Mouse (Mus musculus) heart, embryonic 12.5 days (tissue): ENCODE data around the gene Mavs. TPM values are rescaled to one million over a fixed set of nuclear protein-coding genes. Genes with fewer than 3 reads are reported as not detected.

Source experiments
- ATAC-seq: fragments of 200-750 bp; cut with Nextera tagmentation; 2 replicates; pipeline ENCODE4 v1.8.0; 2017; ENCODE audit warnings: moderate TSS enrichment, moderate library complexity; ENCODE audit not compliant: insufficient number of reproducible peaks, low FRiP score
- H3K27ac ChIP-seq: fragments of 300-500 bp; sonication (generic); 2 replicates; pipeline ENCODE4 v1.5.1; 2016; ENCODE audit warnings: mild to moderate bottlenecking, moderate library complexity; ENCODE audit not compliant: poor library complexity, severe bottlenecking
- H3K27me3 ChIP-seq: fragments of 300-500 bp; sonication (generic); replicated peaks from 2 replicates; pipeline ENCODE4 v1.6.1; 2016; ENCODE audit warnings: mild to moderate bottlenecking, moderate library complexity
- H3K36me3 ChIP-seq: fragments of 300-500 bp; sonication (generic); 2 replicates; pipeline ENCODE4 v1.6.1; 2016; ENCODE audit warnings: mild to moderate bottlenecking, moderate library complexity
- H3K4me1 ChIP-seq: fragments of 300-500 bp; sonication (generic); replicated peaks from 2 replicates; pipeline ENCODE4 v1.6.1; 2016; ENCODE audit warnings: mild to moderate bottlenecking
- H3K4me2 ChIP-seq: fragments of 300-500 bp; sonication (generic); 2 replicates; pipeline ENCODE4 v1.6.1; 2016; ENCODE audit warnings: mild to moderate bottlenecking, moderate library complexity
- H3K4me3 ChIP-seq: fragments of 300-500 bp; sonication (generic); 2 replicates; pipeline ENCODE4 v1.5.1; 2016; ENCODE audit warnings: mild to moderate bottlenecking
- H3K9ac ChIP-seq: fragments of 300-500 bp; sonication (generic); 2 replicates; pipeline ENCODE4 v1.6.1; 2016; ENCODE audit warnings: mild to moderate bottlenecking, moderate library complexity
- H3K9me3 ChIP-seq: fragments of 300-500 bp; sonication (generic); replicated peaks from 2 replicates; pipeline ENCODE4 v1.6.1; 2016; ENCODE audit warnings: mild to moderate bottlenecking, moderate library complexity
- WGBS: fragments of 180-500 bp; shearing (Covaris S2); methylation state at CpG from one replicate; pipeline ENCODE4 v1.1.7; 2016; 5-methylcytosine and 5-hydroxymethylcytosine counted together
- polyA plus RNA-seq: library from polyadenylated mRNA; unstranded; fragments of >200 nt; fragmentation: Nextera tagmentation; extraction: Ambion mirVana; gene quantifications from 2 replicates; pipeline ENCODE4 v1.2.1, GENCODE M21; 2016

Gene Mavs
- polyA plus RNA-seq, 1 experiment from 2014 or later, result 20.6 TPM

DNA sequence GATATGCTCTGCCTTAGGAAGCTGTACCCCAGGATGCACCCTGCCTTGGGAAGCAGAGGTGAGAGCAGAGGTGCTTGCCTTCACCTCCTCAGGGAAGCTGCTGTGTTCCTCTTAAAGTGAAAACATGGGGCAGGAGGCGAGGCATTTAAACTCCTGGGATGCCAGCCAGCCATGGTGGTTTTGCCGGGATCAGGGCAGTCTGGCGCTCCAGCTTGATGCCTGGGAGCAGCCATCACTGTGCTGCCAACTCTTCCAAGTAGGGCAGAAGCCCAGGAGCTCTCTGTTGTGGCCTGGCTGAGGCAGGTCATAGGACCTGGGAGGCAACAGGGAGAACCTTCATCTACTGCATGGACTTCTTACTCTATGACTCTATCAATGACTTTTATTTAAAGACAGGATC lies 32.6 kb upstream of the Mavs start:
- H3K4me1 ChIP-seq, result peaks cover 13% of the 10 kb centered on the region
- no peaks in the 10 kb centered on the region for H3K9me3 ChIP-seq
- no peak overlapping the region for H3K4me2 ChIP-seq
- H3K27ac ChIP-seq, result no peak overlapping the region
- no peak for ATAC-seq
- no peaks in the 10 kb centered on the region for H3K27me3 ChIP-seq
- H3K4me3 ChIP-seq, result no peak overlapping the region
- H3K9ac ChIP-seq, result no peak overlapping the region
- 85% methylated on average over 3 of the region's 3 CpGs for WGBS
- peaks cover 28% of the 10 kb centered on the region for H3K36me3 ChIP-seq

GRCm38 (mm10) chr2:131203816-131204409 lies 29.9 kb upstream of the Mavs start:
- no peak overlapping the region for H3K4me3 ChIP-seq
- WGBS, result 76% methylated on average over 6 of the region's 6 CpGs
- H3K36me3 ChIP-seq, result peaks cover 11% of the 10 kb centered on the region
- ATAC-seq, result no peak
- H3K4me2 ChIP-seq, result no peak overlapping the region
- no peak overlapping the region for H3K27ac ChIP-seq
- peaks cover 13% of the 10 kb centered on the region for H3K4me1 ChIP-seq
- H3K9me3 ChIP-seq, result no peaks in the 10 kb centered on the region
- H3K27me3 ChIP-seq, result 0 out of 2 replicates have a peak, but pooled peaks cover 3% of the 10 kb centered on the region
- H3K9ac ChIP-seq, result no peak overlapping the region

DNA sequence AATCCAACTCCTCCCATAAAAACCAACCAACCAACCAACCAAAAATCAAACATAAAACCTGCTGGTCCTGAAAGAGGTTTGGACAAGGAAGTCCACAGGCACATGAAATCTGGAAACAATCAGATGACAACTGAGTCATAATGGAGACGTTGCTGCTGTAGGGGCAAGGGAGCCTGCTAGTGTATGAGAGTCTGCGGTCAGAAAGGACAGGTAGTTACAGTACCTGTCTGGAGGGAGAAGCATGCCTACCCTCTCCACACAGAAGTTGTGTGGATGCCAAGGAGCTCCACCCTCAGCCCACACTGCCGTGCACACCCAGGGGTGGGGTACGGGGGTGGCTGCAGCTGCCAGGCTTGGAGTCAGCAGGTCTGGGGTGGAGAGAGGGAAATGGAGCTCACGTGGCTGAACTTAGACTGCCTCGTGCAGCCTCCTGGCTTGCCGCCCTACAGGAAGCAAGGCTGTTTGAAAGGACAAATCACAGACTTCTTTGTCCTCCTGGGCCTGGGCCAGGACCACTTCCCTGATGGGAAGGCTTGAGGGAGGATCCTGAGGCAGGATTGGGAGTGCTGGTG lies 29.4 kb upstream of the Mavs start:
- H3K4me2 ChIP-seq, result peak overlapping the region; percentile 27; the same call in 1 of the 2 replicates
- peaks cover 8% of the 10 kb centered on the region for H3K36me3 ChIP-seq
- no peaks in the 10 kb centered on the region for H3K9me3 ChIP-seq
- H3K9ac ChIP-seq, result no peak overlapping the region
- no peak overlapping the region; the same call in 1 of the 2 replicates for H3K27ac ChIP-seq
- no peak overlapping the region for H3K4me3 ChIP-seq
- H3K27me3 ChIP-seq, result 0 out of 2 replicates have a peak, but pooled peaks cover 3% of the 10 kb centered on the region
- ATAC-seq, result peak; percentile 84
- H3K4me1 ChIP-seq, result peaks cover 19% of the 10 kb centered on the region
- 48% methylated on average over 7 of the region's 7 CpGs for WGBS

- H3K27ac ChIP-seq, result no peak overlapping the region
- 61% methylated on average over 8 of the region's 8 CpGs for WGBS
- H3K9me3 ChIP-seq, result no peaks in the 10 kb centered on the region
- no peak overlapping the region for H3K4me2 ChIP-seq
- H3K27me3 ChIP-seq, result 0 out of 2 replicates have a peak, but pooled peaks cover 3% of the 10 kb centered on the region
- H3K36me3 ChIP-seq, result no peaks in the 10 kb centered on the region
- no peak; the same call in 1 of the 2 replicates for ATAC-seq
- H3K4me3 ChIP-seq, result no peak overlapping the region
- peaks cover 23% of the 10 kb centered on the region for H3K4me1 ChIP-seq
- no peak overlapping the region for H3K9ac ChIP-seq
Observed at GRCm38 (mm10) chr2:131205521-131206182, 28.2 kb upstream of the Mavs start.

- ATAC-seq, result no peak
- Histone ChIP-seq H3K9me3 (no peaks in the 10 kb centered on the region), H3K4me1 (peaks cover 29% of the 10 kb centered on the region), H3K4me3 (no peak within 1 kb of the TSS), H3K27me3 (0 out of 2 replicates have a peak, but pooled peaks cover 3% of the 10 kb centered on the region), H3K27ac (no peak within 1 kb of the TSS), H3K9ac (no peak within 1 kb of the TSS), H3K36me3 (no peaks in the 10 kb centered on the region), H3K4me2 (no peak within 1 kb of the TSS)
- WGBS, result 78% methylated on average over 4 of the region's 4 CpGs
Observed at GRCm38 (mm10) chr2:131206778-131207177, 27.1 kb upstream of the Mavs start, which contains the start of gene Ap5s1. Ap5s1 (plus strand) TSS chr2:131207078.

DNA sequence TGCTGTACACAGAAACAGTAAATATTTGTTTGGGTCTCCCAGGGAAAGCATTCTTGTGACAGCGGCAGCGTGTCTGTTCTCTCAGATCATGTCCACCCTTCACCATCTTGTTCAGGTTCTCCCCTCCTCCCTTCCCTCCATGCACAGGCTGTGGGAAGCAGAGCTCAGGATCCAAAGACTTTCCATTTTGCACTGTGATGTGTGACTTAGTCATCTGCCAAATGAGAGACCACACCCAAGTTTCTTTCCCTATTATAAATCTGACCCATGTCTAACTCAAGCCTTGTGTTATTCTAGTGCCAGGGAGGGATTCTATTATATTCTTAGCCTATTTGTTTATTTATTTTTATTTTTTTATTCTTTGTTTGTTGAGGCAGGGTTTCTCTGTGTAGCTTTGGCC lies 25.5 kb upstream of the Mavs start:
- Histone ChIP-seq H3K4me1 (peaks cover 40% of the 10 kb centered on the region), H3K4me3 (no peak overlapping the region), H3K9me3 (no peaks in the 10 kb centered on the region), H3K27me3 (0 out of 2 replicates have a peak, but pooled peaks cover 3% of the 10 kb centered on the region), H3K27ac (no peak overlapping the region), H3K36me3 (peaks cover 11% of the 10 kb centered on the region), H3K4me2 (no peak overlapping the region), H3K9ac (no peak overlapping the region)
- ATAC-seq, result no peak
- WGBS, result 85% methylated on average over 2 of the region's 2 CpGs

- H3K4me3 ChIP-seq, result peak overlapping the region; percentile 60; the same call in 1 of the 2 replicates
- peak overlapping the region; percentile 77 for H3K9ac ChIP-seq
- H3K9me3 ChIP-seq, result no peaks in the 10 kb centered on the region
- peak overlapping the region; percentile 90; the same call in 1 of the 2 replicates for H3K27ac ChIP-seq
- 0 out of 2 replicates have a peak, but pooled peaks cover 3% of the 10 kb centered on the region for H3K27me3 ChIP-seq
- H3K4me1 ChIP-seq, result peaks cover 46% of the 10 kb centered on the region
- peaks cover 19% of the 10 kb centered on the region for H3K36me3 ChIP-seq
- no peak for ATAC-seq
- 74% methylated on average over 4 of the region's 4 CpGs for WGBS
- peak overlapping the region; percentile 74 for H3K4me2 ChIP-seq
Observed at GRCm38 (mm10) chr2:131209125-131209795, 24.6 kb upstream of the Mavs start.

DNA sequence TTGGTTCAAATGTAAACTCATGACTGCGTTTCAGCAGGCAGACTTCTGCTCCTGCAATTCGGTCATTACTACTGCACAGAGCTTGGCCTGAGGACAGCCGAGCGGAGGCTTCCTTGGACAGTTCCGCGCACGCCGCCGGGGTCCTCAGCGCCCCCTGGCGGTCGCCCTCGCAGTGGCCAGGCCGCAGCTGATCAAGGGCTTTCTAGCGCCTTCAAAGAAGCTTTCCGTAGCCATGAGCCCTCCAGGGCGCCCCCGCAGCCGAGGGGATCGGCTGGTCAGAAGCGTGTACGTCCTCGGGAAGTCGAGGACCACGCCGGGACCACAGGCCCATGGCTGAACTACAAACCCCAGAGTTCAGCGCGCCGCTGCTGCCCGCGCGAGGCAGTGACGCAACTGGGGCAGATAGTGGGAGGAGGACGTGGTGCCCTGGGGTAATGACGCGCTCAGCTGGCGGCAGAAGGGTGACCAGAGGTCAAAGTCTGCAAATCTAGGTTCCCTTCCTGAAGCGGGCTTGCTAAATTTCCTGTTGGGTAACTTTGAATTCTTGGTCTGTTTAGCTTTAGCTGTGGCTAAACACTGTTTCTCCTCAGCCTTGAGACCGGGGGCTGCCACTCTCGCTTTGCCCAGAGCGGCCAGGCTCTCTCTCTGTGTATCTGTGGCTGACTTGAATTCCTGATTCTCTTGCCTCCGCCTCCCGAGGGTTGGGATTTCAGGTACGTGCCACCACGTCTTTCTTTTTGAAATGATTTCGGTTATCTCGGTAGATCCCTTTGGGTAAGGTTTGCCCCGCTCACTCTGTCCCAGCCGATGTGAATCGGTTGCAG lies 23.7 kb upstream of the Mavs start:
- Histone ChIP-seq H3K36me3 (peaks cover 25% of the 10 kb centered on the region), H3K27me3 (0 out of 2 replicates have a peak, but pooled peaks cover 3% of the 10 kb centered on the region), H3K4me3 (peak overlapping the region; percentile 60), H3K4me2 (peak overlapping the region; percentile 74), H3K9me3 (no peaks in the 10 kb centered on the region), H3K27ac (peak overlapping the region; percentile 90), H3K9ac (peak overlapping the region; percentile 77), H3K4me1 (peaks cover 37% of the 10 kb centered on the region)
- ATAC-seq, result peak; percentile 95
- 1% methylated on average over 50 of the region's 50 CpGs for WGBS

- Histone ChIP-seq H3K27me3 (0 out of 2 replicates have a peak, but pooled peaks cover 3% of the 10 kb centered on the region), H3K27ac (peak overlapping the region; percentile 90; the same call in 1 of the 2 replicates), H3K9me3 (no peaks in the 10 kb centered on the region), H3K36me3 (peaks cover 25% of the 10 kb centered on the region), H3K4me3 (peak overlapping the region; percentile 60), H3K4me1 (peaks cover 33% of the 10 kb centered on the region), H3K9ac (peak overlapping the region; percentile 77), H3K4me2 (peak overlapping the region; percentile 74)
- no peak for ATAC-seq
- 55% methylated on average over 9 of the region's 9 CpGs for WGBS
Observed at GRCm38 (mm10) chr2:131211026-131211615, 22.7 kb upstream of the Mavs start.

GRCm38 (mm10) chr2:131213773-131214172 lies 20.1 kb upstream of the Mavs start:
- WGBS, result 66% methylated on average over 7 of the region's 7 CpGs
- H3K27ac ChIP-seq, result no peak overlapping the region
- no peak overlapping the region for H3K4me2 ChIP-seq
- no peaks in the 10 kb centered on the region for H3K9me3 ChIP-seq
- no peak overlapping the region for H3K4me3 ChIP-seq
- no peak overlapping the region for H3K9ac ChIP-seq
- no peaks in the 10 kb centered on the region for H3K27me3 ChIP-seq
- H3K4me1 ChIP-seq, result peaks cover 33% of the 10 kb centered on the region
- ATAC-seq, result peak; percentile 6; the same call in 1 of the 2 replicates
- peaks cover 25% of the 10 kb centered on the region for H3K36me3 ChIP-seq
